Mouse (Mus musculus): ENCODE results near the gene Dbx2. TPM values are rescaled to one million over a fixed set of nuclear protein-coding genes. Genes with fewer than 3 reads are reported as not detected.

The Dbx2 gene
- polyA plus RNA-seq, 1 experiment from 2014 or later, result 3.6 TPM

- Histone ChIP-seq H3K36me3 (no peaks in the 10 kb centered on the region), H3K9me3 (replicated peaks) (no peaks in the 10 kb centered on the region), H3K27ac (replicated peaks) (no peak overlapping the region), H3K27me3 (ENCODE audit: low read depth, poor library complexity, severe bottlenecking) (no peaks in the 10 kb centered on the region), H3K4me1 (no peaks in the 10 kb centered on the region), H3K4me3 (no peak overlapping the region)
- no peak for DNase-seq (ENCODE audit: low spot score)
- WGBS, result 91% methylated on average over 6 of the region's 6 CpGs
Measured at GRCm38 (mm10) chr15:95601179-95601578, 54.6 kb downstream of the Dbx2 start.

- Histone ChIP-seq H3K27me3 (ENCODE audit: low read depth, poor library complexity, severe bottlenecking) (no peaks in the 10 kb centered on the region), H3K4me3 (no peak overlapping the region), H3K36me3 (no peaks in the 10 kb centered on the region), H3K4me1 (no peaks in the 10 kb centered on the region), H3K9me3 (replicated peaks) (no peaks in the 10 kb centered on the region), H3K27ac (replicated peaks) (no peak overlapping the region)
- WGBS, result 80% methylated on average over 1 of the region's 1 CpGs
- no peak for DNase-seq (ENCODE audit: low spot score)
Measured at GRCm38 (mm10) chr15:95598630-95599029, 57.1 kb downstream of the Dbx2 start.

DNA sequence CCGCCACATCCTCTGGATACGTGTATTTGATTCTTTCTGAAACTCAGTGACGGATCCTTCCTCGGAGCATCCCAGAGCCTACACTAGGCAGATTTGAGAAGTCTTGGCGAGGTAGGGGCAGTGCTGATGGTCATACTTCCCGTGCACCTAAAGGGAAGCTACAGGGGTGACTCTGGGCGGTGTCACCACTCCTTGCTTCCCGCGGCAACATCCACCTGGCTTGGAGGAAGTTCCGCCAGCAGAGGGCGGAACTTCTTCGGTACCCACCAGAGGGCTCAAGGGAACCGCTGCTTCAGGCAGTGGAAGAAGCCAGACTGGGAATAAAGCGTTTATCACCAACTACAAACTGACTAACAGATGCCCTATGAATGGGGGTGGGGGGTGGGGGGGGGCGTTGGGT lies 68.9 kb downstream of the Dbx2 start:
- H3K27me3 ChIP-seq (ENCODE audit: low read depth, poor library complexity, severe bottlenecking), result no peaks in the 10 kb centered on the region
- H3K4me3 ChIP-seq, result no peak overlapping the region
- DNase-seq (ENCODE audit: low spot score), result no peak
- H3K27ac ChIP-seq (replicated peaks), result no peak overlapping the region
- 91% methylated on average over 15 of the region's 15 CpGs for WGBS
- H3K36me3 ChIP-seq, result no peaks in the 10 kb centered on the region
- no peaks in the 10 kb centered on the region for H3K4me1 ChIP-seq
- H3K9me3 ChIP-seq (replicated peaks), result no peaks in the 10 kb centered on the region

DNA sequence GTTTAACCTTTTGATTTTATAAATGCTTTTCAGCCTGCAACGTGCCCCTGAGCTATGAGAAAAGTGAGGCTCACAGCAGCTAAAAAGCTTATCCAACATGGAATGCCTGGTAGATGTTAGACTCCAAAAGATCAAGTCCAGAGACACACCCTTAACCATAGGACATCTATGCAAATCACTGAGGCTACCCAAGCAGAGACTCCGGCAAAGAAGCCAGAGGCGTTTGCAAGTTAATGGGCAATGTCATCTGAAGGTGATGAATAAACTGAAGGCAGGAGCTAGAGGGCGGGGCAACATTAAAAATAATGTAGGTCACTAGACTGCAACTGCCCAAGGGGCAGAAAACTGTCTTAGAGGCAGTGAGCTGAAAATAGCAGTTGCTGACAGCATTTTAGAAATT lies 70.9 kb downstream of the Dbx2 start:
- no peaks in the 10 kb centered on the region for H3K4me1 ChIP-seq
- WGBS, result 75% methylated on average over 4 of the region's 4 CpGs
- H3K4me3 ChIP-seq, result no peak overlapping the region
- no peaks in the 10 kb centered on the region for H3K9me3 ChIP-seq (replicated peaks)
- DNase-seq (ENCODE audit: low spot score), result no peak
- H3K27me3 ChIP-seq (ENCODE audit: low read depth, poor library complexity, severe bottlenecking), result no peaks in the 10 kb centered on the region
- H3K27ac ChIP-seq (replicated peaks), result no peak overlapping the region
- H3K36me3 ChIP-seq, result no peaks in the 10 kb centered on the region

DNA sequence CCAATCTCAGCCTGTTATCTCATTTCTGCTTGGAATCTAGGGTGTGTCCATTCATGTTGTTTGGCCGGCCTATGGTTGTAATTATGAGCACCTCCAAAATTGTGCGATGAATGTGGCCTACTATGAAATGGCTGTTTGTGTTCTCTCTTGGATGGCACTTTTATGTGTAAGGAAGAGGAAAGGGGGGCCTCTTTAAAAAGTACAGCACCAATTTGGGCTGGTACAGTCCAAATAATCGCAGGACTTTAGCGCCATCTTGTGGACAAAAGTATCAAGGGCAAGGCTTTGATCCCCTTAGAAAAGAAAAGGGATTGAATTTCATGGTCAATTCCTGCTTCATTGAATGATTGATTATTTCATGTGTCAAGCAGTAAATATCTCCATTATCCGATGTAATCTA lies 81.1 kb downstream of the Dbx2 start:
- H3K36me3 ChIP-seq, result no peaks in the 10 kb centered on the region
- H3K4me1 ChIP-seq, result peaks cover 13% of the 10 kb centered on the region
- H3K9me3 ChIP-seq (replicated peaks), result no peaks in the 10 kb centered on the region
- peaks cover 26% of the 10 kb centered on the region for H3K27me3 ChIP-seq (ENCODE audit: low read depth, poor library complexity, severe bottlenecking)
- 20% methylated on average over 5 of the region's 5 CpGs for WGBS
- peak; percentile 47 for DNase-seq (ENCODE audit: low spot score)
- no peak overlapping the region for H3K27ac ChIP-seq (replicated peaks)
- no peak overlapping the region for H3K4me3 ChIP-seq

Other genes with a start within 250 kb of the Dbx2 start
- gene Nell2, start 127.4 kb downstream of the Dbx2 start, polyA plus RNA-seq (2016; fragmentation: Nextera tagmentation; extraction: Ambion mirVana), result 50.7 and 67.0 TPM in 2 replicates
- 30.0 and 33.6 TPM in 2 replicates for gene Ano6, start 134.9 kb upstream of the Dbx2 start, polyA plus RNA-seq (2016; fragmentation: Nextera tagmentation; extraction: Ambion mirVana)